Comparison of ENCODE assay signal across 8 mouse cellular contexts in genomic region chr9:25152457-25152856, GRCm38 (mm10). TPM values are rescaled to one million over a fixed set of nuclear protein-coding genes. Genes with fewer than 3 reads are reported as not detected.
A peak's percentile ranks its signal among the peaks of the same experiment; 100 is the strongest.
DNase-seq lines count a peak whose midpoint lies in the region; ATAC-seq and TF ChIP-seq lines count a peak whose summit lies in the region.

No protein-coding gene starts in this region.

- H3K9me3 ChIP-seq in lung, postnatal 0 days (ENCODE audit: low read length) = no peaks in the 10 kb centered on the region
- no peaks in the 10 kb centered on the region for H3K9me3 ChIP-seq in forebrain, embryonic 14.5 days (replicated peaks; ENCODE audit: control insufficient read depth, low read length)
- H3K9me3 ChIP-seq in limb, embryonic 15.5 days = no peaks in the 10 kb centered on the region
- H3K9me3 ChIP-seq in stomach, embryonic 14.5 days (ENCODE audit: control insufficient read depth, low read depth, low read length) = no peaks in the 10 kb centered on the region

- no peaks in the 10 kb centered on the region for H3K36me3 ChIP-seq in lung, postnatal 0 days (ENCODE audit: insufficient read depth, low read length)
- H3K36me3 ChIP-seq in forebrain, embryonic 14.5 days (ENCODE audit: control insufficient read depth, insufficient read depth, low read length) = no peaks in the 10 kb centered on the region
- H3K36me3 ChIP-seq in limb, embryonic 15.5 days = no peaks in the 10 kb centered on the region
- H3K36me3 ChIP-seq in stomach, embryonic 14.5 days (ENCODE audit: control insufficient read depth, insufficient read depth, low read length) = no peaks in the 10 kb centered on the region

- peak overlapping the region; percentile 92; the same call in 1 of the 2 replicates for H3K9ac ChIP-seq in lung, postnatal 0 days (replicated peaks; ENCODE audit: low read depth)
- H3K9ac ChIP-seq in forebrain, embryonic 14.5 days (ENCODE audit: low read length) = peak overlapping the region; percentile 97
- peak overlapping the region; percentile 79; the same call in 1 of the 2 replicates for H3K9ac ChIP-seq in limb, embryonic 15.5 days
- peak overlapping the region; percentile 81 for H3K9ac ChIP-seq in stomach, embryonic 14.5 days (replicated peaks; ENCODE audit: low read depth, low read length)

- no peak for DNase-seq in lung, postnatal 0 days (ENCODE audit: low spot score)
- DNase-seq in lung, postnatal 36 days = no peak
- no peak for DNase-seq in forebrain, embryonic 14.5 days (ENCODE audit: low spot score)
- no peak for DNase-seq in spleen, postnatal 10 days (ENCODE audit: low spot score in 2 of 2)
- DNase-seq in left cerebral cortex, postnatal 4 days = no peak
- no peak for DNase-seq in layer of hippocampus, adult 8-10 months (ENCODE audit: low spot score in 2 of 2)

- H3K4me1 ChIP-seq in lung, postnatal 0 days (ENCODE audit: insufficient read depth, low read depth, low read length) = peaks cover 4% of the 10 kb centered on the region; the same call in 1 of the 2 replicates
- peaks cover 22% of the 10 kb centered on the region for H3K4me1 ChIP-seq in forebrain, embryonic 14.5 days (ENCODE audit: control insufficient read depth, insufficient read depth, low read length)
- H3K4me1 ChIP-seq in limb, embryonic 15.5 days = peaks cover 19% of the 10 kb centered on the region
- peaks cover 14% of the 10 kb centered on the region; the same call in 1 of the 2 replicates for H3K4me1 ChIP-seq in stomach, embryonic 14.5 days (ENCODE audit: control insufficient read depth, insufficient read depth, low read length)

- peak overlapping the region; percentile 100 for H3K27ac ChIP-seq in lung, postnatal 0 days (ENCODE audit: low read length)
- H3K27ac ChIP-seq in forebrain, embryonic 14.5 days (ENCODE audit: low read depth, low read length) = peak overlapping the region; percentile 99; the same call in 1 of the 2 replicates
- peak overlapping the region; percentile 99 for H3K27ac ChIP-seq in limb, embryonic 15.5 days
- peak overlapping the region; percentile 100 for H3K27ac ChIP-seq in stomach, embryonic 14.5 days (ENCODE audit: low read length)

- no peak for TF ChIP-seq CTCF in lung, postnatal 0 days (IDR thresholded peaks at IDR 0.05)

- intact Hi-C loops in left cerebral cortex, postnatal 4 days (cut with DNase I) = loop anchor here (10.0 kb wide), 1 partner anchor 152 kb away; no protein-coding TSS in a partner anchor

- H3K27me3 ChIP-seq in lung, postnatal 0 days (replicated peaks; ENCODE audit: insufficient read depth, low read length) = no peaks in the 10 kb centered on the region
- H3K27me3 ChIP-seq in forebrain, embryonic 14.5 days (replicated peaks; ENCODE audit: control insufficient read depth, insufficient read depth, low read length) = no peaks in the 10 kb centered on the region
- no peaks in the 10 kb centered on the region for H3K27me3 ChIP-seq in limb, embryonic 15.5 days
- no peaks in the 10 kb centered on the region for H3K27me3 ChIP-seq in stomach, embryonic 14.5 days (ENCODE audit: control insufficient read depth, insufficient read depth, low read length)

- no peak for ATAC-seq in lung, postnatal 0 days
- no peak for ATAC-seq in forebrain, embryonic 14.5 days
- ATAC-seq in limb, embryonic 15.5 days (ENCODE audit: insufficient number of reproducible peaks, low FRiP score, low TSS enrichment, low read depth) = no peak
- no peak for ATAC-seq in stomach, embryonic 14.5 days (ENCODE audit: insufficient number of reproducible peaks, insufficient read depth, low FRiP score, low read depth)

- H3K4me3 ChIP-seq in lung, postnatal 0 days (ENCODE audit: low read depth, low read length) = peak overlapping the region; percentile 64; the same call in 1 of the 2 replicates
- peak overlapping the region; percentile 94 for H3K4me3 ChIP-seq in forebrain, embryonic 14.5 days (ENCODE audit: low read depth, low read length)
- peak overlapping the region; percentile 83 for H3K4me3 ChIP-seq in limb, embryonic 15.5 days
- peak overlapping the region; percentile 83 for H3K4me3 ChIP-seq in stomach, embryonic 14.5 days (ENCODE audit: low read depth, low read length)

- peak overlapping the region; percentile 56 for H3K4me2 ChIP-seq in lung, postnatal 0 days (replicated peaks; ENCODE audit: low read depth, low read length)
- peak overlapping the region; percentile 82 for H3K4me2 ChIP-seq in forebrain, embryonic 14.5 days (ENCODE audit: low read length)
- H3K4me2 ChIP-seq in limb, embryonic 15.5 days = peak overlapping the region; percentile 57
- peak overlapping the region; percentile 62 for H3K4me2 ChIP-seq in stomach, embryonic 14.5 days (replicated peaks; ENCODE audit: low read depth, low read length)

- 10% methylated on average over 1 of the region's 1 CpGs for WGBS in lung, postnatal 0 days
- WGBS in forebrain, embryonic 14.5 days = 14% methylated on average over 1 of the region's 1 CpGs
- 3% methylated on average over 1 of the region's 1 CpGs for WGBS in limb, embryonic 15.5 days
- WGBS in stomach, embryonic 14.5 days = 8% methylated on average over 1 of the region's 1 CpGs

- TF ChIP-seq EP300 in lung, postnatal 0 days (IDR thresholded peaks at IDR 0.05) = no peak

RNA-seq across cellular contexts. Expression of gene Herpud2, which starts 0.8 kb away (rescaled TPM):
- 36.2 and 39.3 TPM in 2 replicates for polyA plus RNA-seq in lung, postnatal 0 days (2015; fragmentation: Nextera tagmentation; extraction: Ambion mirVana)
- 25.3 and 31.6 TPM in 2 replicates for polyA plus RNA-seq in forebrain, embryonic 14.5 days (2014; fragmentation: Nextera tagmentation; extraction: Ambion mirVana)
- 30.6 and 34.3 TPM in 2 replicates for polyA plus RNA-seq in limb, embryonic 15.5 days (2015; fragmentation: Nextera tagmentation; extraction: Ambion mirVana)
- 32.4 and 34.2 TPM in 2 replicates for polyA plus RNA-seq in stomach, embryonic 14.5 days (2014; fragmentation: Nextera tagmentation; extraction: Ambion mirVana)
- total RNA-seq in left cerebral cortex, postnatal 4 days (2021) = 10 to 100 TPM; 46.9 TPM
- 10 to 100 TPM; 44.2 to 50.5 (median 46.9) TPM for total RNA-seq in layer of hippocampus, adult 8-10 months (2022)
